Mouse (Mus musculus): ENCODE results near the gene 4930512M02Rik. TPM values are rescaled to one million over a fixed set of nuclear protein-coding genes. Genes with fewer than 3 reads are reported as not detected.

4930512M02Rik gene
- total and polyA plus RNA-seq, 2 experiments from 2014 or later: not detected

DNA sequence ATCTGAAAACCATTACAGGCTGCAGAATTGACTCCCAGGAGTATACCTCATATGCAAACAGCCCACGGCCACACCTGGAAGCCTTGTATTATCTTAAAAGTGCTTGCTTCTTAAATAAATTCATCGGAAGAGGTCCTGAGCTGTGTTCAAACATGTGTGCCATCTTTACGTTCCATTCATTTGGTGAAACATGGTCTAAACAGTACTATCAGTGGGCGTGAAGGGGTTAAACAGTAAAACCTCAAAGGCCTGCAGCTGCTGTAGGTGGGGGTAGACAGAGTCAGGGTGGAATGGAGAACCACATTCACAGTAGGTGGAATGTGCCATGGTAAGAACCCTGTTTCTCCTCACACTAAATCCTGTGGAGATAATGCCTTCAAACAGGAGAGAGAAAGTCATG is 33.0 kb upstream of the 4930512M02Rik start:
- no peak overlapping the region for H3K9ac ChIP-seq
- H3K27me3 ChIP-seq (ENCODE audit: insufficient read depth, low read length): no peaks in the 10 kb centered on the region
- WGBS: 89% methylated on average over 4 of the region's 4 CpGs
- no peak overlapping the region for H3K4me2 ChIP-seq (ENCODE audit: low read depth)
- TF ChIP-seq CTCF (IDR thresholded peaks at IDR 0.05; ENCODE audit: low read depth): no peak
- ATAC-seq (no peak), DNase-seq (no peak)
- H3K4me3 ChIP-seq (ENCODE audit: low read depth, low read length): no peak overlapping the region
- no peaks in the 10 kb centered on the region for H3K9me3 ChIP-seq (ENCODE audit: low read length)
- H3K4me1 ChIP-seq (ENCODE audit: insufficient read depth): no peaks in the 10 kb centered on the region
- no peak overlapping the region for H3K27ac ChIP-seq (ENCODE audit: low read depth, low read length)
- no peaks in the 10 kb centered on the region for H3K36me3 ChIP-seq (ENCODE audit: insufficient read depth)

DNA sequence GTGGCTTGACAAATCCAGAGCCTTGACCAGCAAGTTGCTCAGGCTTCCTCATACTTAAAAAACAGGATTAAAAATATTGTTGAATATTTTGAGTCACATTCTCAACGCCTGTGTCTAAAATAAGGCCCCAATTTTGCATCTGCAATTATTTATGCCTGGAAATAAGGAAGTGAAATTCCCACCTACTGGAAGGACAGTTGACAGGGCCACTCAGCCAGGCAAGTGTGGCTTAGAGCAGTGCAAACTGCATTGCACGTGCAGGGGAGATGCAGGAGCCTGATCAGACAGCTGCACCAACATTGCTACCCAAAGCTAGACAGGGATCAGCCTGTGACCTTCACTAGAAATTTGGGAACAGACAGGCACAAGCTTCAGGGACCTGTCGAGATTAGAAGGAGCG is 31.2 kb upstream of the 4930512M02Rik start:
- ATAC-seq (no peak), DNase-seq (no peak)
- no peaks in the 10 kb centered on the region for H3K36me3 ChIP-seq (ENCODE audit: insufficient read depth)
- H3K27ac ChIP-seq (ENCODE audit: low read depth, low read length): no peak overlapping the region
- WGBS: 86% methylated on average over 4 of the region's 4 CpGs
- H3K4me3 ChIP-seq (ENCODE audit: low read depth, low read length): no peak overlapping the region
- no peak overlapping the region for H3K9ac ChIP-seq
- TF ChIP-seq CTCF (IDR thresholded peaks at IDR 0.05; ENCODE audit: low read depth): no peak
- H3K9me3 ChIP-seq (ENCODE audit: low read length): no peaks in the 10 kb centered on the region
- no peak overlapping the region for H3K4me2 ChIP-seq (ENCODE audit: low read depth)
- no peaks in the 10 kb centered on the region for H3K27me3 ChIP-seq (ENCODE audit: insufficient read depth, low read length)
- H3K4me1 ChIP-seq (ENCODE audit: insufficient read depth): no peaks in the 10 kb centered on the region

GRCm38 (mm10) chr11:11657634-11658033 is 30.0 kb upstream of the 4930512M02Rik start:
- H3K4me1 ChIP-seq (ENCODE audit: insufficient read depth): no peaks in the 10 kb centered on the region
- no peaks in the 10 kb centered on the region for H3K27me3 ChIP-seq (ENCODE audit: insufficient read depth, low read length)
- no peak overlapping the region for H3K9ac ChIP-seq
- TF ChIP-seq CTCF (IDR thresholded peaks at IDR 0.05; ENCODE audit: low read depth): no peak
- H3K9me3 ChIP-seq (ENCODE audit: low read length): no peaks in the 10 kb centered on the region
- no peak overlapping the region for H3K4me2 ChIP-seq (ENCODE audit: low read depth)
- H3K36me3 ChIP-seq (ENCODE audit: insufficient read depth): no peaks in the 10 kb centered on the region
- no peak overlapping the region for H3K27ac ChIP-seq (ENCODE audit: low read depth, low read length)
- DNase-seq (no peak), ATAC-seq (no peak)
- no peak overlapping the region for H3K4me3 ChIP-seq (ENCODE audit: low read depth, low read length)
- WGBS: 92% methylated on average over 4 of the region's 4 CpGs

GRCm38 (mm10) chr11:11656995-11657530 is 29.4 kb upstream of the 4930512M02Rik start:
- Histone ChIP-seq H3K27me3 (ENCODE audit: insufficient read depth, low read length) (no peaks in the 10 kb centered on the region), H3K4me2 (ENCODE audit: low read depth) (no peak overlapping the region), H3K36me3 (ENCODE audit: insufficient read depth) (no peaks in the 10 kb centered on the region), H3K4me3 (ENCODE audit: low read depth, low read length) (no peak overlapping the region), H3K9ac (no peak overlapping the region), H3K27ac (ENCODE audit: low read depth, low read length) (no peak overlapping the region), H3K4me1 (ENCODE audit: insufficient read depth) (no peaks in the 10 kb centered on the region), H3K9me3 (ENCODE audit: low read length) (no peaks in the 10 kb centered on the region)
- 73% methylated on average over 5 of the region's 5 CpGs for WGBS
- ATAC-seq (no peak), DNase-seq (no peak)
- no peak for TF ChIP-seq CTCF (IDR thresholded peaks at IDR 0.05; ENCODE audit: low read depth)

GRCm38 (mm10) chr11:11656388-11656787 is 28.8 kb upstream of the 4930512M02Rik start:
- no peak for TF ChIP-seq CTCF (IDR thresholded peaks at IDR 0.05; ENCODE audit: low read depth)
- no peak for ATAC-seq

DNA sequence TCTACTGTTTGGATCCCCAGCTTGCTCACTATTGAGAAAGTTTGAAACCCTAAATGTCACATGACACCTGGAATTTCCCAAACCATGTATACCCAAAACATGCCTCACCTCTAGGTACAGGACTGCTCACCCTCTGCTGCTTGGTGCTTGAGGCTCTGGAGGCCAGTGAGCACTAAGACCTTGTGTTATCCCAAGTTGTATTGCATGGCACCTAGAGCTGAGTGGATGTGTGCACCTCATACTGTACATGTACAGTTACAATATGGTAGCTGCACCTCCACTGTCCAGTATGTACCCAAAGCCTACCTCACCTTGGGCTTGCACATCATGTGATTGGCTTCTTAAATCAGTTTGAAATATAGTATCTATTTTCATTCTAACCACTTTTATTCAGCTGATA is 16.7 kb upstream of the 4930512M02Rik start:
- Histone ChIP-seq H3K4me1 (ENCODE audit: insufficient read depth) (no peaks in the 10 kb centered on the region), H3K36me3 (ENCODE audit: insufficient read depth) (no peaks in the 10 kb centered on the region), H3K9me3 (ENCODE audit: low read length) (no peaks in the 10 kb centered on the region), H3K9ac (no peak overlapping the region), H3K27me3 (ENCODE audit: insufficient read depth, low read length) (no peaks in the 10 kb centered on the region), H3K27ac (ENCODE audit: low read depth, low read length) (no peak overlapping the region), H3K4me3 (ENCODE audit: low read depth, low read length) (no peak overlapping the region), H3K4me2 (ENCODE audit: low read depth) (no peak overlapping the region)
- TF ChIP-seq CTCF (IDR thresholded peaks at IDR 0.05; ENCODE audit: low read depth): no peak
- ATAC-seq (no peak), DNase-seq (no peak)

More at GRCm38 (mm10) chr11:11656388-11656787, 28.8 kb upstream of the 4930512M02Rik start:
- H3K4me1 ChIP-seq (ENCODE audit: insufficient read depth): no peaks in the 10 kb centered on the region
- H3K9ac ChIP-seq: no peak overlapping the region
- H3K4me2 ChIP-seq (ENCODE audit: low read depth): no peak overlapping the region
- H3K4me3 ChIP-seq (ENCODE audit: low read depth, low read length): no peak overlapping the region
- no peak overlapping the region for H3K27ac ChIP-seq (ENCODE audit: low read depth, low read length)
- 91% methylated on average over 3 of the region's 3 CpGs for WGBS
- no peak for DNase-seq
- no peaks in the 10 kb centered on the region for H3K27me3 ChIP-seq (ENCODE audit: insufficient read depth, low read length)
- no peaks in the 10 kb centered on the region for H3K9me3 ChIP-seq (ENCODE audit: low read length)
- H3K36me3 ChIP-seq (ENCODE audit: insufficient read depth): no peaks in the 10 kb centered on the region

GRCm38 (mm10) chr11:11624073-11624705 is 3.4 kb downstream of the 4930512M02Rik start:
- H3K4me3 ChIP-seq (ENCODE audit: low read depth, low read length): no peak overlapping the region
- ATAC-seq (no peak), DNase-seq (no peak)
- H3K9ac ChIP-seq: no peak overlapping the region
- no peaks in the 10 kb centered on the region for H3K9me3 ChIP-seq (ENCODE audit: low read length)
- no peaks in the 10 kb centered on the region for H3K27me3 ChIP-seq (ENCODE audit: insufficient read depth, low read length)
- H3K36me3 ChIP-seq (ENCODE audit: insufficient read depth): no peaks in the 10 kb centered on the region
- no peak overlapping the region for H3K4me2 ChIP-seq (ENCODE audit: low read depth)
- 65% methylated on average over 4 of the region's 4 CpGs for WGBS
- no peaks in the 10 kb centered on the region for H3K4me1 ChIP-seq (ENCODE audit: insufficient read depth)
- no peak overlapping the region for H3K27ac ChIP-seq (ENCODE audit: low read depth, low read length)
- no peak for TF ChIP-seq CTCF (IDR thresholded peaks at IDR 0.05; ENCODE audit: low read depth)

All from forebrain, postnatal 0 days (tissue).